Mouse (Mus musculus) small intestine, adult 2 months (tissue): ENCODE measurements around the gene Fam207a.

ENCODE experiments used
- CTCF ChIP-seq: fragments of 200-500 bp; IDR thresholded peaks from 2 replicates; pipeline ENCODE4 v1.5.1; 2012; ENCODE audit warnings: low read depth, mild to moderate bottlenecking, control low read depth, inconsistent platforms, low read length, moderate library complexity, mixed read lengths; ENCODE audit not compliant: insufficient replicate concordance, insufficient read length; ENCODE audit errors: extremely low read depth
- POLR2A ChIP-seq: fragments of 200-500 bp; IDR thresholded peaks from 2 replicates; pipeline ENCODE4 v1.6.1; 2012; ENCODE audit warnings: low read depth, mild to moderate bottlenecking, control low read depth, inconsistent platforms, low read length, moderate library complexity

DNA sequence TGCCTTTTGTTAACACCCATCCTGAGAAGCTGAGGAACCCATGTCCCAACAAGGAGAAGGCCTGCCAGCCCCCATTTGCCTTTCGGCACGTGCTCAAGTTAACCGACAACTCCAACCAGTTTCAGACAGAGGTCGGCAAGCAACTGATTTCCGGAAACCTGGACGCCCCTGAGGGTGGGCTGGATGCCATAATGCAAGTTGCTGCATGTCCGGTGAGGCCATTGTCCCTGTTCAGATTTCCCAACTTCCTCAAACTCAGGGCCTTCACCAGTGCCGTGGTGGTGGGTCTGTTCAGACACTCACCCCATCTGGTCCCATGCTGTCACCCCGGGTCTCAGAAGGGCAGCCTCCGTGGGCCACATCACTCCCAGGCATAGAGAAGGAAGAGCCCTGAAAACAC is 33.0 kb upstream of the Fam207a start:
- TF ChIP-seq CTCF (no peak), POLR2A (no peak)
